Mouse (Mus musculus): ENCODE results near the gene Pbxip1. TPM values are rescaled to one million over a fixed set of nuclear protein-coding genes. Genes with fewer than 3 reads are reported as not detected.
A peak's percentile ranks its signal among the peaks of the same experiment; 100 is the strongest.

Gene Pbxip1
- polyA plus RNA-seq, 1 experiment from 2014 or later: 7.6 TPM

DNA sequence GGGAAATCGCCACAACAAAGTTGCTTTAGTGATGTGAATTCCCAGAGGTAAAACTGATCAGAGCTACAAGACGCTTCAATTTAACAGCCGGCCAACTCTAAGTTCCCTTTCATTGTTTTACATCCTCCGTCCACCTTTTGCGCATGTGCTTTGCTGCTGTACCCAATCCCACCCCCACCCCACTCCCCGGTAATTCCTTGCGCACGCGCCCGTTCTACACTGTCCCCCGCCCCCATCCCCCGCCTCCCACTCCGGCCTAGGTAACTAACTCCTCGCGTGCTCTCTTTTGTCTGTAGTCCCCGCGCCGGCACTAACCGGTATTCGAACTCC lies 18.7 kb upstream of the Pbxip1 start:
- H3K4me1 ChIP-seq (ENCODE audit: control insufficient read depth, insufficient read depth, low read length): peaks cover 22% of the 10 kb centered on the region
- peak; percentile 44 for ATAC-seq (ENCODE audit: low FRiP score, low TSS enrichment)
- peak; percentile 87 for DNase-seq
- peaks cover 6% of the 10 kb centered on the region for H3K36me3 ChIP-seq (ENCODE audit: control insufficient read depth, insufficient read depth, low read length)
- WGBS: under 1% methylated on average over 20 of the region's 20 CpGs
- peak overlapping the region; percentile 56 for H3K4me3 ChIP-seq (replicated peaks; ENCODE audit: low read depth, low read length)
- no peak overlapping the region; the same call in 1 of the 2 replicates for H3K9ac ChIP-seq (replicated peaks; ENCODE audit: low read length)
- H3K4me2 ChIP-seq (ENCODE audit: low read length): peak overlapping the region; percentile 93
- H3K27me3 ChIP-seq (ENCODE audit: control insufficient read depth, insufficient read depth, low read length): no peaks in the 10 kb centered on the region
- H3K27ac ChIP-seq (replicated peaks; ENCODE audit: low read depth, low read length): no peak overlapping the region; the same call in 1 of the 2 replicates
- no peaks in the 10 kb centered on the region for H3K9me3 ChIP-seq (ENCODE audit: control insufficient read depth, low read length)

DNA sequence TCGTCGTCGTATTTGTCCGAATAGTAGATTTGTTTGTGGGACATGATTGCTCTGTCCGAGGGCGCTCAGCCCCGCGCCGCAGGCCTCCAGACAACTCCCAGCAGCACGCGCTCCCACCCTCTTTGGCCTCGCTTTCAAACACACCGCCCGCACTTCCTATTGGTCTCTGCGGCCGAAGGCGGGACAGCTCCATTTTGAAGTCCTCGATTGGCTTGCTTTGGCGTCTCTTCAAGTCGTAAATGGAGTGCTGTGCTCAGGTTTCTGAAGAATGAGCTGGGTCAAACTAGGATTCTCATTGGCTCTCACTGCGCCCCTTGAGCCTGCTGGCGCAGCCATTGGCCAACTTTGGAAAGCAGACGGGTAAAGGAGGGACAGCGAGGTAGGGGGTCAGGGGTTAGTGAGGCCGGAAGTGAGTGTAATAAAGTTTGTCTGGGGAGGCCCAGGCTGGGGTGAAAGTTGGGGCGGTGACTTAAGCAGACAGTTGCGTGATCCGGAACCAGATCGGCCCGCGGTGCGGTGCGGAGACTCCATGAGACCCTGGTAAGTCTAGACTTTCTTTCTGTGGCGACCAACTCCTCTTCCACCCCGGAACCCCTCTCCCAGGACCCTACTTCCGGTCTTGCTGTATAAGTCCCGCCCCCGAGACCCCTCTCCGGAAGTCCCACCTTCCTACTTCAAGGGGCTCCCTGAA lies 18.2 kb upstream of the Pbxip1 start, which contains the start of the genes Cks1b and Shc1:
TSS of gene Cks1b (minus strand) at position 214 of the 691 bp plus-strand sequence.
TSS of gene Shc1 (plus strand) at position 274 of the 691 bp plus-strand sequence.
- ATAC-seq (ENCODE audit: low FRiP score, low TSS enrichment) (peak; percentile 96), DNase-seq (peak; percentile 97)
- Histone ChIP-seq H3K9ac (replicated peaks; ENCODE audit: low read length) (peak within 1 kb of the TSS; percentile 58), H3K4me2 (ENCODE audit: low read length) (peak within 1 kb of the TSS; percentile 93), H3K9me3 (ENCODE audit: control insufficient read depth, low read length) (no peaks in the 10 kb centered on the region), H3K4me1 (ENCODE audit: control insufficient read depth, insufficient read depth, low read length) (peaks cover 22% of the 10 kb centered on the region), H3K4me3 (replicated peaks; ENCODE audit: low read depth, low read length) (peak within 1 kb of the TSS; percentile 56), H3K27me3 (ENCODE audit: control insufficient read depth, insufficient read depth, low read length) (no peaks in the 10 kb centered on the region), H3K36me3 (ENCODE audit: control insufficient read depth, insufficient read depth, low read length) (peaks cover 6% of the 10 kb centered on the region), H3K27ac (replicated peaks; ENCODE audit: low read depth, low read length) (peak within 1 kb of the TSS; percentile 77)
- under 1% methylated on average over 39 of the region's 39 CpGs for WGBS

DNA sequence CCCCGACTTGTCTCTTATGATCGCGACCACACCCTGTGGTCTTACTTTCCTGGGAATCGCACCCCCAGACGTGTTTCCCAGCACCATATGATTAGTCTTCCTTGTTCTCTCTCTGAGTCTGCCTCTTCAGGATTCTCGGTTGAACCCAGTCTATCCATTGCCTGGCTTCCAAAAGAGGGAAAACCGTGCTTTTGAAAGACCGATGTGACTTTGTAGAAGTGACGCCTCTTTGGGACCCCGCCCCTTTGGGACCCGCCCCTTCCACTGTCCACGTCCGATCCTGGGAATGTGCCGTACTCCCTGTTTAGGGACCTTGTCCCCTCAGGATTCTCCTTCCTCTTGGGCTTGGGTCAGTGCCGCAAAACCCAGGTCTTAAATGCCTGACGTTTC lies 17.6 kb upstream of the Pbxip1 start:
- Histone ChIP-seq H3K27me3 (ENCODE audit: control insufficient read depth, insufficient read depth, low read length) (no peaks in the 10 kb centered on the region), H3K4me1 (ENCODE audit: control insufficient read depth, insufficient read depth, low read length) (peaks cover 22% of the 10 kb centered on the region), H3K27ac (replicated peaks; ENCODE audit: low read depth, low read length) (peak overlapping the region; percentile 77), H3K4me3 (replicated peaks; ENCODE audit: low read depth, low read length) (peak overlapping the region; percentile 56), H3K4me2 (ENCODE audit: low read length) (peak overlapping the region; percentile 93), H3K9ac (replicated peaks; ENCODE audit: low read length) (peak overlapping the region; percentile 58), H3K9me3 (ENCODE audit: control insufficient read depth, low read length) (no peaks in the 10 kb centered on the region), H3K36me3 (ENCODE audit: control insufficient read depth, insufficient read depth, low read length) (peaks cover 6% of the 10 kb centered on the region)
- WGBS: under 1% methylated on average over 16 of the region's 16 CpGs
- no peak for DNase-seq
- peak; percentile 34 for ATAC-seq (ENCODE audit: low FRiP score, low TSS enrichment)

DNA sequence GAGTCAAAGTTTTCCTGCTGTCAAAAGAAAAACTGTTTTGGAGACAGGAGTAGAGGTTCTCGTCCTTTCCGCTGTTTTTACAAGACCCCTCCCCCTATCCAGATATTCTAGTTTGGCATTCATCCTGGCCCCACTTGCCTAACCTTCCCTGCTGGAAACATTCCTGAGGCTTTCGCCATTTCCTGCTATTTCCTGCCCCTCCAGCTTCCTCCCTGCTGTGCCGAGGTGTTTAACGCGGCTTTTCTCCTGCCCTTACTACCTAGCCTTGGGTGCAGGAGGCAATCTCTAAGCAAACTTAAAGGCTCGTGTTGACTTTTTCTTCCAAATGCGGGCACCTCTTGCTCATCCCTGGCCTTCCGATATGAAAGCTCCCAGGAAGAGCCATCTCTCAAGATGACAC lies 16.9 kb upstream of the Pbxip1 start:
- no peak for ATAC-seq (ENCODE audit: low FRiP score, low TSS enrichment)
- WGBS: 6% methylated on average over 9 of the region's 9 CpGs
- peaks cover 6% of the 10 kb centered on the region; the same call in 1 of the 2 replicates for H3K36me3 ChIP-seq (ENCODE audit: control insufficient read depth, insufficient read depth, low read length)
- H3K4me3 ChIP-seq (replicated peaks; ENCODE audit: low read depth, low read length): peak overlapping the region; percentile 56
- H3K27ac ChIP-seq (replicated peaks; ENCODE audit: low read depth, low read length): peak overlapping the region; percentile 77; the same call in 1 of the 2 replicates
- H3K9me3 ChIP-seq (ENCODE audit: control insufficient read depth, low read length): no peaks in the 10 kb centered on the region
- peaks cover 22% of the 10 kb centered on the region for H3K4me1 ChIP-seq (ENCODE audit: control insufficient read depth, insufficient read depth, low read length)
- peak overlapping the region; percentile 93 for H3K4me2 ChIP-seq (ENCODE audit: low read length)
- DNase-seq: peak; percentile 18
- no peaks in the 10 kb centered on the region for H3K27me3 ChIP-seq (ENCODE audit: control insufficient read depth, insufficient read depth, low read length)
- H3K9ac ChIP-seq (replicated peaks; ENCODE audit: low read length): peak overlapping the region; percentile 58

DNA sequence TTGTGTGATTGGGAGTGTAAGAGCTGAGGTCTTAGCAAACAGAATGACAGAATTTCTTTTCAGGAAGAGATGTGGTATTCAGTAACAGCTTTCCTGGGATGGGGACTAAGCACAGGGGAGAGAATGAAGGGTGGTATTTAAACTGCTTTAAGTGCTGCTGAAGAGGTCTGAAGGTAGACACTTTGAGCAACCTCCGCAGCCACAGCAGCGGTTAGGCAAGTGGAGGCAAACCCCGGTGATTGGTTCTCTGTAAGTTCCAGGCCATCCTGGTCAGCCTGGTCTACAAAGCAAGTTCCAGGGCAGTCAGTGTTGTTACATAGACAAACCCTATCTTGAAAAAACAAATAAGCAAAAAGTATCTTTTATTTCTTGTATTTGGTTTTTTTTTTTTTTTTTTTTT lies 16.5 kb upstream of the Pbxip1 start:
- peaks cover 22% of the 10 kb centered on the region for H3K4me1 ChIP-seq (ENCODE audit: control insufficient read depth, insufficient read depth, low read length)
- 37% methylated on average over 3 of the region's 3 CpGs for WGBS
- no peaks in the 10 kb centered on the region for H3K9me3 ChIP-seq (ENCODE audit: control insufficient read depth, low read length)
- no peak overlapping the region; the same call in 1 of the 2 replicates for H3K9ac ChIP-seq (replicated peaks; ENCODE audit: low read length)
- DNase-seq (no peak), ATAC-seq (ENCODE audit: low FRiP score, low TSS enrichment) (no peak)
- H3K27me3 ChIP-seq (ENCODE audit: control insufficient read depth, insufficient read depth, low read length): no peaks in the 10 kb centered on the region
- H3K4me2 ChIP-seq (ENCODE audit: low read length): peak overlapping the region; percentile 93
- H3K36me3 ChIP-seq (ENCODE audit: control insufficient read depth, insufficient read depth, low read length): peaks cover 6% of the 10 kb centered on the region; the same call in 1 of the 2 replicates
- peak overlapping the region; percentile 56 for H3K4me3 ChIP-seq (replicated peaks; ENCODE audit: low read depth, low read length)
- H3K27ac ChIP-seq (replicated peaks; ENCODE audit: low read depth, low read length): no peak overlapping the region

DNA sequence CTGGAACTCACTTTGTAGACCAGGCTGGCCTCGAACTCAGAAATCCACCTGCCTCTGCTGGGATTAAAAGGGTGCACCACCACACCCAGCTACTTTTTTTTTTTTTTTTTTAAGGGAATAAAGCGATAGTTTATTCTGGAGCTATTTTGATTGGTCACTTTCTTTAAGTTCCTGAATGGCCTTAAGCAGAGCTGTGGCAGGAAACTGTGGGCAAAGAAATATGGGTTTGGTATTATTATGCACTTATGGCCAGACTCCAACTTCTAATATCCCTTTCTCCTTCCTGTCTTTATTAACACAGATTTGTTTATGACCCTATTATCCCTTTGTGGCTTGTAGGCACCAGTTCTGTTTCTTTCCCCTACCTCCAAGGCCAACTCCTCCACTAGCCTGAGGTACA lies 16.1 kb upstream of the Pbxip1 start:
- no peak for DNase-seq
- no peak overlapping the region for H3K27ac ChIP-seq (replicated peaks; ENCODE audit: low read depth, low read length)
- H3K4me1 ChIP-seq (ENCODE audit: control insufficient read depth, insufficient read depth, low read length): peaks cover 22% of the 10 kb centered on the region
- H3K4me3 ChIP-seq (replicated peaks; ENCODE audit: low read depth, low read length): no peak overlapping the region
- H3K4me2 ChIP-seq (ENCODE audit: low read length): peak overlapping the region; percentile 51; the same call in 1 of the 2 replicates
- ATAC-seq (ENCODE audit: low FRiP score, low TSS enrichment): no peak
- no peaks in the 10 kb centered on the region for H3K27me3 ChIP-seq (ENCODE audit: control insufficient read depth, insufficient read depth, low read length)
- H3K36me3 ChIP-seq (ENCODE audit: control insufficient read depth, insufficient read depth, low read length): peaks cover 6% of the 10 kb centered on the region; the same call in 1 of the 2 replicates
- H3K9me3 ChIP-seq (ENCODE audit: control insufficient read depth, low read length): no peaks in the 10 kb centered on the region
- no peak overlapping the region for H3K9ac ChIP-seq (replicated peaks; ENCODE audit: low read length)
- 75% methylated on average over 2 of the region's 2 CpGs for WGBS

DNA sequence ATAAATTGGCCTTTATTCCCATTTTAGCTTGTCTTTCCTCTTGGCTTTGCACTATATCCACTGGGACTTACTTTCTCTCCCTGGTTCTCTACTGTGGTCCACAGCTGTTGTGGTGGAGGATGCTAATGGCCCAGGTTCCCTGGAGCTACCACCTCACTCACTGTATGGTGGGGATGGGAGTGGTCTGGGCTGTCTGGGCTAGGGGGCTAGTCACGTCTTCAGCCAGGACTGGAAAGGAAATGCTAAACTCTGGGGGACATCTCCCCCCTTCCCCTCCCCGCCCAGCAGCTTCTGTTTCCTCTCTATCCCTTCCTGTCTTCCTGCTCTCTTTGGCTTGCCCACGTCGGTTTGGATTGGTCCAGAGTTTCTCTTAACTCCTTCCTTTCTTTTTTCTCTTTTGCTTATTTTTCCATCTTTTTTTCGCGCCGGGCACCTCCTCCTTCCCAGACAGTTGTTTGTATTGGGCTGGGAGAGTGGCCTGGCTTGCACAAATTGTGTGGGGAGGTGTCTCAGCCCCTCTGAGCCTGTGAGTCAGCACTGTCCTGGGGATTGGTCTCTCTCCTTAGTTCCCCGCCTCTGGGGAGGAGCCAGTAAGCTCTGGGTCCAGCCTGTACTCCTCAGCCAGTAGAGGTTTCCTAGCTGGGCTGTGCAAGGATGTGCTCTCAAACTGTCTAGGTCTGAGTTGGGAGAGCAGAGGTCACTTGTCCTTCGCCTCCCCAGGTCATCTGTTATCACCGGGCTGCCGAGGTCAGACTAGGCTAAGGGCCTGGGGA lies 15.3 kb upstream of the Pbxip1 start:
- DNase-seq: peak; percentile 65
- H3K9ac ChIP-seq (replicated peaks; ENCODE audit: low read length): peak overlapping the region; percentile 49
- WGBS: 6% methylated on average over 11 of the region's 11 CpGs
- H3K4me2 ChIP-seq (ENCODE audit: low read length): peak overlapping the region; percentile 51
- no peaks in the 10 kb centered on the region for H3K27me3 ChIP-seq (ENCODE audit: control insufficient read depth, insufficient read depth, low read length)
- H3K27ac ChIP-seq (replicated peaks; ENCODE audit: low read depth, low read length): no peak overlapping the region
- ATAC-seq (ENCODE audit: low FRiP score, low TSS enrichment): no peak
- no peaks in the 10 kb centered on the region for H3K9me3 ChIP-seq (ENCODE audit: control insufficient read depth, low read length)
- 0 out of 2 replicates have a peak, but pooled peaks cover under 1% of the 10 kb centered on the region for H3K36me3 ChIP-seq (ENCODE audit: control insufficient read depth, insufficient read depth, low read length)
- peaks cover 22% of the 10 kb centered on the region for H3K4me1 ChIP-seq (ENCODE audit: control insufficient read depth, insufficient read depth, low read length)
- peak overlapping the region; percentile 25 for H3K4me3 ChIP-seq (replicated peaks; ENCODE audit: low read depth, low read length)

DNA sequence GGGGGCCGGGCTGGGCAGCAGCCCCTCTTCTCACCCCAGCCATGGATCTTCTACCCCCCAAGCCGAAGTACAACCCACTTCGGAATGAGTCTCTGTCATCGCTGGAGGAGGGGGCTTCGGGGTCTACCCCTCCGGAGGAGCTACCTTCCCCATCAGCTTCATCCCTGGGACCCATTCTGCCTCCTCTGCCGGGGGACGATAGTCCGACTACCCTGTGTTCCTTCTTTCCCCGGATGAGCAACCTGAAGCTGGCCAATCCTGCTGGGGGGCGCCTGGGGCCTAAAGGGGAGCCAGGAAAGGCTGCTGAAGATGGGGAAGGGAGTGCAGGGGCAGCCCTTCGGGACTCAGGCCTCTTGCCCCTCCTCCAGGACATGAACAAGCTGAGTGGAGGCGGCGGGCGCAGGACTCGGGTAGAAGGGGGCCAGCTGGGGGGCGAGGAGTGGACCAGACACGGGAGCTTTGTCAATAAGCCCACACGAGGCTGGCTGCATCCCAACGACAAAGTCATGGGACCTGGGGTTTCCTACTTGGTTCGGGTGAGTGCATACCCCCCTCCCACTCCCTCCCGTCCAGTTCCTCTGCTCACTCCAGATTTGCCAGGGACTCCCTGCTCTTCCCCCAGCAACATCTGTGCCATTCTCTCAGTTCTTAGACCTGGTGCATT lies 14.6 kb upstream of the Pbxip1 start:
- peak; percentile 17 for DNase-seq
- H3K27ac ChIP-seq (replicated peaks; ENCODE audit: low read depth, low read length): no peak overlapping the region
- 8% methylated on average over 22 of the region's 22 CpGs for WGBS

More for the DNA sequence above, 14.6 kb upstream of the Pbxip1 start:
- H3K36me3 ChIP-seq (ENCODE audit: control insufficient read depth, insufficient read depth, low read length): peaks cover 1% of the 10 kb centered on the region; the same call in 1 of the 2 replicates
- peak overlapping the region; percentile 49 for H3K9ac ChIP-seq (replicated peaks; ENCODE audit: low read length)
- H3K4me2 ChIP-seq (ENCODE audit: low read length): peak overlapping the region; percentile 51
- H3K27me3 ChIP-seq (ENCODE audit: control insufficient read depth, insufficient read depth, low read length): no peaks in the 10 kb centered on the region
- H3K4me3 ChIP-seq (replicated peaks; ENCODE audit: low read depth, low read length): peak overlapping the region; percentile 25
- no peaks in the 10 kb centered on the region for H3K9me3 ChIP-seq (ENCODE audit: control insufficient read depth, low read length)
- H3K4me1 ChIP-seq (ENCODE audit: control insufficient read depth, insufficient read depth, low read length): peaks cover 22% of the 10 kb centered on the region
- no peak for ATAC-seq (ENCODE audit: low FRiP score, low TSS enrichment)
